Mouse (Mus musculus) MEL (cell line): ENCODE data around the gene Plxna4.

Source experiments
- BHLHE40 ChIP-seq: IDR thresholded peaks from 2 replicates; pipeline ENCODE4 v1.6.1; 2012; ENCODE audit warnings: low read depth, mild to moderate bottlenecking, inconsistent platforms, low read length, improper control_type of control experiment, borderline replicate concordance
- CTCF ChIP-seq, 3 experiments: IDR thresholded peaks in 2 of 3; conservative IDR thresholded peaks in 1 of 3; 2 replicates each; pipeline ENCODE4 v1.5.1; 2011 to 2012; ENCODE audit warnings: low read length in 3 of 3, low read depth in 2 of 3, mild to moderate bottlenecking in 2 of 3, improper control_type of control experiment in 1 of 3, inconsistent platforms in 1 of 3, mixed read lengths in 1 of 3, moderate library complexity in 1 of 3; ENCODE audit not compliant: control insufficient read depth in 1 of 3, insufficient read depth in 1 of 3, poor library complexity in 1 of 3, severe bottlenecking in 1 of 3
- GATA1 ChIP-seq: IDR thresholded peaks from 2 replicates; pipeline ENCODE4 v1.6.1; 2011; ENCODE audit warnings: low read depth, low read length, improper control_type of control experiment
- KAT2A ChIP-seq: conservative IDR thresholded peaks from 2 replicates; pipeline ENCODE4 v1.6.1; 2012; ENCODE audit warnings: low read depth, low read length, improper control_type of control experiment, inconsistent platforms
- MXI1 ChIP-seq: IDR thresholded peaks from 2 replicates; pipeline ENCODE4 v1.6.1; 2011; ENCODE audit warnings: mild to moderate bottlenecking, low read depth, low read length, improper control_type of control experiment
- NRF1 ChIP-seq: IDR thresholded peaks from 2 replicates; pipeline ENCODE4 v1.6.1; 2014; ENCODE audit warnings: low read depth, mild to moderate bottlenecking, inconsistent platforms, low read length, improper control_type of control experiment, moderate library complexity; ENCODE audit not compliant: poor library complexity, insufficient read depth, severe bottlenecking
- POLR2A ChIP-seq, 2 experiments: IDR thresholded peaks; 2 replicates each; pipeline ENCODE4 v1.6.1; 2011 to 2012; ENCODE audit warnings: low read length in 2 of 2, mild to moderate bottlenecking in 2 of 2, control low read depth in 1 of 2, improper control_type of control experiment in 1 of 2, low read depth in 1 of 2, moderate library complexity in 1 of 2; ENCODE audit not compliant: control insufficient read depth in 1 of 2, insufficient read depth in 1 of 2, poor library complexity in 1 of 2
- USF2 ChIP-seq, 2 experiments: IDR thresholded peaks; 2 replicates each; pipeline ENCODE4 v1.6.1; 2011 to 2012; ENCODE audit warnings: improper control_type of control experiment in 2 of 2, low read length in 2 of 2, borderline replicate concordance in 1 of 2, inconsistent platforms in 1 of 2, low read depth in 1 of 2, mild to moderate bottlenecking in 1 of 2; ENCODE audit not compliant: insufficient read depth in 1 of 2
- ZMIZ1 ChIP-seq: IDR thresholded peaks from 2 replicates; pipeline ENCODE4 v1.6.1; 2012; ENCODE audit warnings: low read depth, mild to moderate bottlenecking, inconsistent platforms, low read length, improper control_type of control experiment, moderate library complexity

DNA sequence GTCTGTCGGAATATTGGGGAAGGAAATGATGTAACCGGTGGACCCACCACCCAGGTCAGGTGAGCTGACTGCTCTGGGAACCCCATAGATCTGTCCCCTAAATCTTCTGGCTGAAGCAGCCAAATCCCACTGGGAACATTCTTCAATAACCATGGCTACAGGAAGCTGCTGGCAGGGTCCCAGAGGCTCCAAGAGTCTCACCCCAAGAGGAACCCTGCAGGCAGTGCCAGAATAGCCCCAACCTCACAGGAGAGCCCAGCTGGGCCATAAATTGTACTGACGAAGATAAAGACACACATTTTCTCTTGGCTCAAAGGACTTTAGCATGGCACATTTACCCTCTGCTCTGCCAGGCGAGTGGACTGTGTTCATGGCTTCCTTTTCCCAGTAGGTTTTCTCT, 232.4 kb downstream of the Plxna4 start:
- no peak for TF ChIP-seq POLR2A (IDR thresholded peaks at IDR 0.05; ENCODE audit: control insufficient read depth in 1 of 2, insufficient read depth in 1 of 2, low read depth in 1 of 2, low read length in 2 of 2, poor library complexity in 1 of 2)
- TF ChIP-seq ZMIZ1, result no peak
- no peak for TF ChIP-seq GATA1
- TF ChIP-seq USF2 (IDR thresholded peaks at IDR 0.05; ENCODE audit: borderline replicate concordance in 1 of 2, insufficient read depth in 1 of 2, low read depth in 1 of 2, low read length in 2 of 2), result no peak
- TF ChIP-seq KAT2A, result no peak
- no peak for TF ChIP-seq BHLHE40
- no peak for TF ChIP-seq MXI1
- TF ChIP-seq CTCF (IDR thresholded peaks at IDR 0.05 in 2 of 3, conservative IDR thresholded peaks at IDR 0.05 in 1 of 3; ENCODE audit: control insufficient read depth in 1 of 3, insufficient read depth in 1 of 3, low read depth in 2 of 3, low read length in 3 of 3, poor library complexity in 1 of 3, severe bottlenecking in 1 of 3), result no peak
- TF ChIP-seq NRF1, result no peak
